Mouse (Mus musculus): ENCODE measurements at regions not wholly inside any gene's neighbourhood (a gene's known extent, or its start where the extent isn't known, plus 50 kb on each side); places are given as distances from the start of the nearest gene placed in this dataset.

DNA sequence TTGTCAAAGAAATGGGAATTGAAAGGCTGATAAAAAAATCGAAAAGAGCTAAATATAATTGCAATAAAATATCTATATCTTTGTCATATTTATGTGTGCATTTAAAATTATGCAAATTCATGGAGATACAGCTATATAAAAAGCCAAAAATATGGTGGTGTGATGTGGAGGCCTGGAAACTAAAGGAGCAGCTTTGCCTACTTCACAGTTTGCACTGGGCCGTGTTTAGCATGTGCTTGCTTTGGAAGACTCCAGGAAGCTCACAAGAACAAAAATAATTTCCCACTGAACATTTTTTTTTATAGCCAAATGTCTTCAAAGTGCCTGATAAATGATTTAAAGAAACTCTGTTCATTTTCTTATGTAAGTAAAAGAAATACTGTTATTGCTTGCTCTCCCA, 364.1 kb upstream of the Cdh12 start:
- Histone ChIP-seq H3K36me3 (ENCODE audit: insufficient read depth, low read length) (no peaks in the 10 kb centered on the region), H3K4me1 (ENCODE audit: insufficient read depth, low read length) (no peaks in the 10 kb centered on the region), H3K27ac (ENCODE audit: low read depth, low read length) (no peak overlapping the region), H3K27me3 (ENCODE audit: insufficient read depth, low read length) (no peaks in the 10 kb centered on the region), H3K9me3 (ENCODE audit: low read length) (no peaks in the 10 kb centered on the region), H3K4me2 (ENCODE audit: low read depth, low read length, poor library complexity, severe bottlenecking) (no peak overlapping the region), H3K9ac (replicated peaks; ENCODE audit: low read length, poor library complexity, severe bottlenecking) (no peak overlapping the region), H3K4me3 (ENCODE audit: low read depth, low read length) (no peak overlapping the region)
- 85% methylated on average over 2 of the region's 2 CpGs for whole genome bisulfite sequencing
- no peak for DNase-seq (ENCODE audit: low spot score)
- ATAC-seq (ENCODE audit: low FRiP score), result no peak
- TF ChIP-seq CTCF (IDR thresholded peaks at IDR 0.05), result no peak

DNA sequence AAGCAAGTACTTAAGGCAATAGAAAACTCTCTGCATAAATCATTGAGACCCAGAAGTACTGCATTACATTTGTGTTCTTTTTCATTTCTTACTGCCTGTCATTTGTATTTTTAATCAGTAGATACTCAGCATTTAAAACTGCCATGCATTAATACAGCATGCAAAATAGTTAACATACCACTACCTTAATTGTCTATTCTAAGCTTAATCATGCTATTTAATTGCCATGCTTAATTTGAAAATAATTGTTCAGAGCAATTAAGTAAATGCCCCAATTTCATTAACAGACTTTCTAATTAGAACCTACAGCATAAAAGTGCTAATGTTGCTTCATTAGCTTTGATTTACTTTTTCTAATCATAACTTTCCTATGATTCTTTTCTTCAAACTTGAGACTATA, 359.3 kb upstream of the Cdh12 start:
- H3K4me1 ChIP-seq (ENCODE audit: insufficient read depth, low read length), result no peaks in the 10 kb centered on the region
- H3K9me3 ChIP-seq (ENCODE audit: low read length), result no peaks in the 10 kb centered on the region
- ATAC-seq (ENCODE audit: low FRiP score) (no peak), DNase-seq (ENCODE audit: low spot score) (no peak)
- no peak overlapping the region for H3K4me2 ChIP-seq (ENCODE audit: low read depth, low read length, poor library complexity, severe bottlenecking)
- H3K27me3 ChIP-seq (ENCODE audit: insufficient read depth, low read length), result no peaks in the 10 kb centered on the region
- no peak overlapping the region for H3K9ac ChIP-seq (replicated peaks; ENCODE audit: low read length, poor library complexity, severe bottlenecking)
- no peak overlapping the region for H3K4me3 ChIP-seq (ENCODE audit: low read depth, low read length)
- no peak for TF ChIP-seq CTCF (IDR thresholded peaks at IDR 0.05)
- no peaks in the 10 kb centered on the region for H3K36me3 ChIP-seq (ENCODE audit: insufficient read depth, low read length)
- no peak overlapping the region for H3K27ac ChIP-seq (ENCODE audit: low read depth, low read length)

- Histone ChIP-seq H3K36me3 (ENCODE audit: insufficient read depth, low read length) (no peaks in the 10 kb centered on the region), H3K27me3 (ENCODE audit: insufficient read depth, low read length) (no peaks in the 10 kb centered on the region), H3K4me3 (ENCODE audit: low read depth, low read length) (no peak overlapping the region), H3K9me3 (ENCODE audit: low read length) (no peaks in the 10 kb centered on the region), H3K9ac (replicated peaks; ENCODE audit: low read length, poor library complexity, severe bottlenecking) (no peak overlapping the region), H3K4me2 (ENCODE audit: low read depth, low read length, poor library complexity, severe bottlenecking) (no peak overlapping the region), H3K4me1 (ENCODE audit: insufficient read depth, low read length) (no peaks in the 10 kb centered on the region), H3K27ac (ENCODE audit: low read depth, low read length) (no peak overlapping the region)
- WGBS, result 87% methylated on average over 3 of the region's 3 CpGs
- no peak for ATAC-seq (ENCODE audit: low FRiP score)
- no peak for TF ChIP-seq CTCF (IDR thresholded peaks at IDR 0.05)
- no peak for DNase-seq (ENCODE audit: low spot score)
Measured at GRCm38 (mm10) chr15:20090522-20090921, 358.5 kb upstream of the Cdh12 start.

- Histone ChIP-seq H3K9me3 (ENCODE audit: low read length) (no peaks in the 10 kb centered on the region), H3K27me3 (ENCODE audit: insufficient read depth, low read length) (no peaks in the 10 kb centered on the region), H3K27ac (ENCODE audit: low read depth, low read length) (no peak overlapping the region), H3K36me3 (ENCODE audit: insufficient read depth, low read length) (no peaks in the 10 kb centered on the region), H3K4me1 (ENCODE audit: insufficient read depth, low read length) (no peaks in the 10 kb centered on the region), H3K9ac (replicated peaks; ENCODE audit: low read length, poor library complexity, severe bottlenecking) (no peak overlapping the region), H3K4me2 (ENCODE audit: low read depth, low read length, poor library complexity, severe bottlenecking) (no peak overlapping the region), H3K4me3 (ENCODE audit: low read depth, low read length) (no peak overlapping the region)
- WGBS, result 18% methylated on average over 1 of the region's 1 CpGs
- no peak for ATAC-seq (ENCODE audit: low FRiP score)
- no peak for TF ChIP-seq CTCF (IDR thresholded peaks at IDR 0.05)
- no peak for DNase-seq (ENCODE audit: low spot score)
Measured at GRCm38 (mm10) chr15:20095764-20096163, 353.3 kb upstream of the Cdh12 start.

DNA sequence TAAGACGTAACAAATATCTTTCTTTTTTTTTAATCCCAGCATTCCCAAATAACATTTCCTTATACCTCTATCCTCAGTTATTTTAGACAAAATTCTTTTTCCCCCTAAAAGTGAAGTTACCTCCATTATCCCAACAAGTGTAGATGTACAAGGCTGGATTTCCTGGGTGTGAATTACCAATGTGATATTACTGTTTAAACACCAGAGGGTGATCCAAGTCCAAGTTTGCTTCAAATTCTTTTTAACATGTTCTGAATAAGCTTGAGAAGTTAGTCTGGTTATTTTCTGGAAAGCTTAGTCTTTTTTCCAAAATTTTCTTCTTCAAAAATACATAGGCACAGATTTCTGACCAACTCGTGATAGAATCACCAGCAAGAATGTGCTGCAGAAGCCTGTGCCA, 329.5 kb upstream of the Cdh12 start:
- DNase-seq (ENCODE audit: low spot score), result peak; percentile 23
- Histone ChIP-seq H3K9ac (replicated peaks; ENCODE audit: low read length, poor library complexity, severe bottlenecking) (no peak overlapping the region), H3K9me3 (ENCODE audit: low read length) (no peaks in the 10 kb centered on the region), H3K4me1 (ENCODE audit: insufficient read depth, low read length) (no peaks in the 10 kb centered on the region), H3K27ac (ENCODE audit: low read depth, low read length) (no peak overlapping the region), H3K4me2 (ENCODE audit: low read depth, low read length, poor library complexity, severe bottlenecking) (no peak overlapping the region), H3K36me3 (ENCODE audit: insufficient read depth, low read length) (no peaks in the 10 kb centered on the region), H3K4me3 (ENCODE audit: low read depth, low read length) (no peak overlapping the region), H3K27me3 (ENCODE audit: insufficient read depth, low read length) (no peaks in the 10 kb centered on the region)
- TF ChIP-seq CTCF (IDR thresholded peaks at IDR 0.05), result peak; percentile 51
- WGBS, result 79% methylated on average over 2 of the region's 2 CpGs
- ATAC-seq (ENCODE audit: low FRiP score), result no peak

DNA sequence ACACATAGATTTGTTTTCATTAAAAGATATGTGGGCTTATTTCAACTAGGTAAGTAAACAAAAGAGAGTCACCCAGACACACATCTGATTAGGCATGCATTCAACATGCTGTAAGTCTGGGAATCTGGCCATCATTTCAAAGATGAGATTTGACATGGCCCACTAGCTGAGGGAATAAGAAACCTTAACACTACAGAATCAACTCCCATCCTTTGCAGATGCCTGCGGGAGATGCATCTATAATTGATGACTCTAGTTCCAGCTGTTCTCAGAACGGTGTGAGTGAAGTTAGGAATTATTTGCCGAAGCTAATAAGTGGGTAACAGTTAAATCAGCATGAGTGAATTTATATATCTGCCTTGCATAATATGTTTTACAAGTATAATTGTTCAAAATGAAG, 325.5 kb upstream of the Cdh12 start:
- DNase-seq (ENCODE audit: low spot score), result peak; percentile 36

More for the DNA sequence above, 325.5 kb upstream of the Cdh12 start:
- H3K4me3 ChIP-seq (ENCODE audit: low read depth, low read length), result no peak overlapping the region
- no peak overlapping the region for H3K27ac ChIP-seq (ENCODE audit: low read depth, low read length)
- TF ChIP-seq CTCF (IDR thresholded peaks at IDR 0.05), result no peak
- H3K4me1 ChIP-seq (ENCODE audit: insufficient read depth, low read length), result no peaks in the 10 kb centered on the region
- H3K36me3 ChIP-seq (ENCODE audit: insufficient read depth, low read length), result no peaks in the 10 kb centered on the region
- ATAC-seq (ENCODE audit: low FRiP score), result no peak; the same call in 1 of the 2 replicates
- no peaks in the 10 kb centered on the region for H3K27me3 ChIP-seq (ENCODE audit: insufficient read depth, low read length)
- no peak overlapping the region for H3K4me2 ChIP-seq (ENCODE audit: low read depth, low read length, poor library complexity, severe bottlenecking)
- WGBS, result 32% methylated on average over 3 of the region's 3 CpGs
- no peaks in the 10 kb centered on the region for H3K9me3 ChIP-seq (ENCODE audit: low read length)
- H3K9ac ChIP-seq (replicated peaks; ENCODE audit: low read length, poor library complexity, severe bottlenecking), result no peak overlapping the region
